Mouse (Mus musculus) CH12.LX (cell line): ENCODE measurements at regions not wholly inside any gene's neighbourhood (a gene's known extent, or its start where the extent isn't known, plus 50 kb on each side); places are given as distances from the start of the nearest gene placed in this dataset.

Source experiments
- DNase-seq: peaks from one replicate; pipeline ENCODE4 v3.0.0-alpha.2; 2013; ENCODE audit errors: extremely low read depth
- H3K27ac ChIP-seq: 2 replicates; pipeline ENCODE4 v1.5.1; 2012; ENCODE audit warnings: low read depth, mild to moderate bottlenecking, control low read depth, moderate library complexity; ENCODE audit not compliant: insufficient read depth
- H3K27me3 ChIP-seq: replicated peaks from 2 replicates; pipeline ENCODE3; 2012; ENCODE audit warnings: inconsistent platforms
- H3K36me3 ChIP-seq, 2 experiments: replicated peaks in 1 of 2; 2 replicates each; pipeline versions ENCODE3 to v1.6.1; 2012; ENCODE audit warnings: inconsistent platforms in 1 of 2, low read length in 1 of 2, mild to moderate bottlenecking in 1 of 2, mixed read lengths in 1 of 2, moderate library complexity in 1 of 2; ENCODE audit not compliant: control insufficient read depth in 1 of 2, insufficient read depth in 1 of 2
- H3K4me1 ChIP-seq, 2 experiments: 2 replicates each; pipeline ENCODE4 v1.6.1; 2012; ENCODE audit warnings: inconsistent platforms in 1 of 2, moderate library complexity in 1 of 2; ENCODE audit not compliant: insufficient read depth in 2 of 2, control insufficient read depth in 1 of 2
- H3K4me2 ChIP-seq: 2 replicates; pipeline ENCODE4 v1.6.1; 2012; ENCODE audit warnings: low read depth, mild to moderate bottlenecking, control low read depth; ENCODE audit not compliant: poor library complexity, insufficient read depth, severe bottlenecking
- H3K4me3 ChIP-seq, 3 experiments: fragments of 150-350 bp in 1 of 3; sonication (generic) in 1 of 3; replicated peaks in 1 of 3; 2 replicates each; pipeline versions ENCODE3 to v1.5.1; 2011 to 2012; ENCODE audit warnings: low read depth in 2 of 3, low read length in 2 of 3, mild to moderate bottlenecking in 2 of 3, moderate library complexity in 2 of 3, control low read depth in 1 of 3, improper control_type of control experiment in 1 of 3, inconsistent platforms in 1 of 3, mixed read lengths in 1 of 3; ENCODE audit not compliant: poor library complexity in 1 of 3
- H3K79me2 ChIP-seq: replicated peaks from 2 replicates; pipeline ENCODE4 v1.6.1; 2012; ENCODE audit warnings: mild to moderate bottlenecking, moderate library complexity; ENCODE audit not compliant: control insufficient read depth, poor library complexity, insufficient read depth, severe bottlenecking; ENCODE audit errors: extremely low read depth
- H3K9ac ChIP-seq: 2 replicates; pipeline ENCODE4 v1.6.1; 2012; ENCODE audit warnings: low read depth, mild to moderate bottlenecking, control low read depth, moderate library complexity; ENCODE audit not compliant: insufficient read depth
- H3K9me3 ChIP-seq: replicated peaks from 2 replicates; pipeline ENCODE3; 2012; ENCODE audit warnings: low read length, inconsistent platforms, mixed read lengths
- CHD2 ChIP-seq: IDR thresholded peaks from 2 replicates; pipeline ENCODE4 v1.6.1; 2011; ENCODE audit warnings: low read length, improper control_type of control experiment
- E2F4 ChIP-seq: IDR thresholded peaks from 2 replicates; pipeline ENCODE4 v1.6.1; 2011; ENCODE audit warnings: low read depth, low read length, improper control_type of control experiment; ENCODE audit not compliant: insufficient replicate concordance
- ETS1 ChIP-seq: conservative IDR thresholded peaks from 2 replicates; pipeline ENCODE4 v1.6.1; 2012; ENCODE audit warnings: low read depth, mild to moderate bottlenecking, inconsistent platforms, low read length, improper control_type of control experiment, moderate library complexity
- GABPA ChIP-seq: IDR thresholded peaks from 2 replicates; pipeline ENCODE4 v1.6.1; 2012; ENCODE audit warnings: low read depth, low read length, improper control_type of control experiment, inconsistent platforms; ENCODE audit not compliant: insufficient replicate concordance
- IRF4 ChIP-seq: IDR thresholded peaks from 2 replicates; pipeline ENCODE4 v1.6.1; 2014; ENCODE audit warnings: low read depth, mild to moderate bottlenecking, inconsistent platforms, low read length, improper control_type of control experiment
- JUND ChIP-seq: conservative IDR thresholded peaks from 2 replicates; pipeline ENCODE4 v1.6.1; 2011; ENCODE audit warnings: low read depth, low read length, improper control_type of control experiment
- KAT2A ChIP-seq: IDR thresholded peaks from 2 replicates; pipeline ENCODE4 v1.6.1; 2012; ENCODE audit warnings: low read length, improper control_type of control experiment, inconsistent platforms; ENCODE audit not compliant: insufficient replicate concordance
- MAZ ChIP-seq: IDR thresholded peaks from 2 replicates; pipeline ENCODE4 v1.6.1; 2012; ENCODE audit warnings: low read depth, mild to moderate bottlenecking, inconsistent platforms, low read length, improper control_type of control experiment, moderate library complexity
- MEF2A ChIP-seq: IDR thresholded peaks from 2 replicates; pipeline ENCODE4 v1.6.1; 2014; ENCODE audit warnings: low read depth, mild to moderate bottlenecking, inconsistent platforms, low read length, improper control_type of control experiment, borderline replicate concordance
- NELFE ChIP-seq: IDR thresholded peaks from 2 replicates; pipeline ENCODE4 v1.6.1; 2011; ENCODE audit warnings: low read depth, low read length, improper control_type of control experiment
- POLR2A ChIP-seq: IDR thresholded peaks from 2 replicates; pipeline ENCODE4 v1.6.1; 2011; ENCODE audit warnings: low read depth, mild to moderate bottlenecking, improper control_type of control experiment, low read length
- RAD21 ChIP-seq: IDR thresholded peaks from 2 replicates; pipeline ENCODE4 v1.6.1; 2011; ENCODE audit warnings: low read depth, mild to moderate bottlenecking, low read length, improper control_type of control experiment, moderate library complexity
- RCOR1 ChIP-seq: conservative IDR thresholded peaks from 2 replicates; pipeline ENCODE4 v1.6.1; 2012; ENCODE audit warnings: low read depth, mild to moderate bottlenecking, inconsistent platforms, low read length, improper control_type of control experiment
- SMC3 ChIP-seq: IDR thresholded peaks from 2 replicates; pipeline ENCODE4 v1.6.1; 2011; ENCODE audit warnings: low read depth, low read length, improper control_type of control experiment
- TBP ChIP-seq: conservative IDR thresholded peaks from 2 replicates; pipeline ENCODE4 v1.6.1; 2011; ENCODE audit warnings: low read depth, low read length, improper control_type of control experiment
- TCF12 ChIP-seq: IDR thresholded peaks from 2 replicates; pipeline ENCODE4 v1.6.1; 2014; ENCODE audit warnings: low read depth, mild to moderate bottlenecking, inconsistent platforms, low read length, improper control_type of control experiment
- USF1 ChIP-seq: IDR thresholded peaks from 2 replicates; pipeline ENCODE4 v1.6.1; 2014; ENCODE audit warnings: low read depth, mild to moderate bottlenecking, inconsistent platforms, low read length, improper control_type of control experiment
- ZKSCAN1 ChIP-seq: IDR thresholded peaks from 2 replicates; pipeline ENCODE4 v1.6.1; 2012; ENCODE audit warnings: low read depth, inconsistent platforms, low read length, improper control_type of control experiment, borderline replicate concordance
- ZMIZ1 ChIP-seq: IDR thresholded peaks from 2 replicates; pipeline ENCODE4 v1.6.1; 2012; ENCODE audit warnings: low read depth, mild to moderate bottlenecking, inconsistent platforms, low read length, improper control_type of control experiment
- ZNF384 ChIP-seq: IDR thresholded peaks from 2 replicates; pipeline ENCODE4 v1.6.1; 2012; ENCODE audit warnings: low read depth, low read length, improper control_type of control experiment, inconsistent platforms
- dilution Hi-C: fragments of 300-500 bp; cut with MboI; formaldehyde crosslinking; loops from 2 replicates; pipeline ENCODE4 v1.14.3; 2020; ENCODE audit warnings: low sequenced_read_pairs; ENCODE audit not compliant: extremely low pct_unique_long_range_greater_than_20kb, extremely low pct_ligation_motif_present
- in situ Hi-C: fragments of 300-500 bp; cut with MboI; formaldehyde crosslinking; loops from 3 replicates; pipeline ENCODE4 v1.14.3; 2019; ENCODE audit warnings: low sequenced_read_pairs, low pct_ligation_motif_present, low pct_unique_long_range_greater_than_20kb, mixed read lengths

DNA sequence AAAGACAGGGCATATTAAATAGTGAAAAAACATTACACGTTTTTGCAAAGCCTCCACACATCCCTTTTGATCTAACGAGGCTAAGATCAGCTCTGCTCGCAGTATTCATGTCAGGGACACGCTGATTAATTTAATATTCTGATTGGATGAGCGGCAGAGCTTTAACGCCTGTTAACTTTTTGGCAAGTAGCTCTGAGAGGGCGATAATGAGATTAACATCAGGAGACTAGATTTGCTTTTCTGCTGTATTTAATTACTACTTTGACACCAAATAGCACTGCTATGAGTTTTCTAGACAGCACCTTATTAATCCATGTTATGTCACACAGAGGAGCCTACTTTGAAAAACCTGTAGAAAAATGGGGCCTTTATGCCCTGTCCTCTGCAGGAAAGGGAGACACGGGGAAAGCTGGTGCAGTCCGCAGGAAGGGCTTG lies 328.3 kb upstream of the Sox11 start:
- in situ Hi-C loops (no loop called here), dilution Hi-C loops (no loop called here)

GRCm38 (mm10) chr12:27670190-27670589 lies 327.8 kb upstream of the Sox11 start:
- Histone ChIP-seq H3K4me2 (no peak overlapping the region), H3K79me2 (no peaks in the 10 kb centered on the region), H3K27me3 (no peaks in the 10 kb centered on the region), H3K27ac (no peak overlapping the region), H3K4me1 (no peaks in the 10 kb centered on the region), H3K9ac (no peak overlapping the region), H3K4me3 (no peak overlapping the region), H3K9me3 (peaks cover 52% of the 10 kb centered on the region), H3K36me3 (no peaks in the 10 kb centered on the region)
- no peak for DNase-seq
- in situ Hi-C loops = no loop called here
- TF ChIP-seq ZNF384 (no peak), MEF2A (no peak), MAZ (no peak), ZKSCAN1 (no peak), TCF12 (no peak), ZMIZ1 (no peak), RCOR1 (no peak), NELFE (no peak), TBP (no peak), ETS1 (no peak), USF1 (no peak), E2F4 (no peak), POLR2A (no peak), IRF4 (no peak), KAT2A (no peak), RAD21 (no peak), SMC3 (no peak), JUND (no peak)
- dilution Hi-C loops = no loop called here

More for the DNA sequence above, 328.3 kb upstream of the Sox11 start:
- Histone ChIP-seq H3K79me2 (no peaks in the 10 kb centered on the region), H3K9me3 (peaks cover 52% of the 10 kb centered on the region), H3K9ac (no peak overlapping the region), H3K4me1 (no peaks in the 10 kb centered on the region)
- DNase-seq = no peak
- TF ChIP-seq MAZ (no peak), GABPA (no peak), CHD2 (no peak)
- TF ChIP-seq, all 38 proteins: peak for 0
- no peak overlapping the region for H3K4me2 ChIP-seq
- no peaks in the 10 kb centered on the region for H3K36me3 ChIP-seq
- no peaks in the 10 kb centered on the region for H3K27me3 ChIP-seq
- no peak overlapping the region for H3K27ac ChIP-seq
- H3K4me3 ChIP-seq = no peak overlapping the region
